Mouse (Mus musculus): ENCODE data around the gene Pkib. TPM values are rescaled to one million over a fixed set of nuclear protein-coding genes. Genes with fewer than 3 reads are reported as not detected.

The Pkib gene
- 56.1 TPM for polyA plus RNA-seq (2015; fragmentation: Illumina TruSeq; extraction: RNeasy Lipid Tissue Mini Kit (QIAGEN cat#74804); ENCODE audit: insufficient read depth, low replicate concordance)

DNA sequence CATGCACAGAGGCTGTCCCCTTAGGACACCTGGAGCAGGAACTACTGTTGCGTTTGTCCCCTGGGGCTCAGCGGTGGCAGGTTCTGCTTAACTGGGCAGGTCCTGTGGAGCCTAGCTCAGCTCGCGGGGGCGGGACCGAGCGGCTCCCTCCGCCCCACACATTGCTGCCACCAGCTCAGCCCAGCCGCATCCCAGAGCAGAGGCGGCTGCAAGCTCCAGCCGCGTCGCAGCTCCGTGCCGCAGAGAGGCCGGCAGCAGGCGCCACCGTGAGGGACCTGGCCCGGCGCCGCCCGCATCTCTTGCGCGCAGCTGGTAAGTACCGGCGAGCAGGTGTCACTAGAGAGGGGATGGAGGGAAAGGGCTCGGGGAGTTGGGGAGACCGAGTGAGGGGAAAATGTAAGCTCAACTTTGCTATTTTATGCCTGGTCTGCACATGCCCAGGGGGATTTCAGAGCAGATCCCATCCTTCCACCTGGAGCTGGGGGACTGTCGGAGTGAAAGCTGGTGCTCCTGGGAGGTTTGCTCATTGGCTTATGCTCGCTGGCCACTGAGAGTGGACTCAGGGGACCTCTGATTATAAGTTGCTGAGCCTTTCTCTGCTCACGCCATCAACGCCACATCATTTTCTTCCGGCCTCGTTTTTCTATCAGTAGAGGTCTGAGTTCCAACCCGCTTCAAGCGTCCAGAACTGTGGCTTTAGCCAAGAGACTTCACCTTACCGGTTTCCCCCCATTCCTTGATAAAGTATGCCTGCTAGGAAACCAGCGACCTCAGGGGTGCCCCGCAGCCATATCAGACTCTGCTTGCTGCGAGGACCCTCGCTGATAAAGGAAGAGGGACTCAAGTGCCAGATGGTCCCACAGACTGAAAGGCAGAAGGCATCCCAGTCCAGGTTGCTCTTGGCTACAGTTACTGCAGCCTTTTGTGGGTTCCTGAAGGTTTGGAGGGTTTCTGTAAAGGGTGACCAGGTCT, at the start of gene Pkib:
Gene Pkib (plus strand): TSS at position 86 of the 972 bp plus-strand sequence.

DNA sequence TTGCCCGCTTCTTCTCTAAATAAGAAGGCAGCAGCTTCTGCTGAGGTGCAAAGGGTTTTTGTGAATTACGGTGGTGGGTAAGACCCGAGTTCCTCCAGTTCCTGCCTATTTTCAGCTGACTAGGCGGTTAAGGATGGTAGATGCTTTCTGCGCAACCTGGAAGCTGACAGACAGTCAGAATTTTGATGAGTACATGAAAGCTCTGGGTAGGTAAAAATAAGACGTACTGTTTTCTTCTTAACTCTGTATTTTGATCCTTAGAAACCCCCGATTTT, 153.0 kb downstream of the Pkib start, which contains the start of gene Fabp7:
Gene Fabp7 (plus strand): TSS at position 6 of the 275 bp plus-strand sequence.

Other genes with a start within 250 kb of the Pkib start
- 18.4 TPM for gene Hsf2, start 145.6 kb upstream of the Pkib start, polyA plus RNA-seq (2015; fragmentation: Illumina TruSeq; extraction: RNeasy Lipid Tissue Mini Kit (QIAGEN cat#74804); ENCODE audit: insufficient read depth, low replicate concordance)
- 172 TPM for gene Serinc1, start 99.5 kb upstream of the Pkib start, polyA plus RNA-seq (2015; fragmentation: Illumina TruSeq; extraction: RNeasy Lipid Tissue Mini Kit (QIAGEN cat#74804); ENCODE audit: insufficient read depth, low replicate concordance)
- 11.9 TPM for gene Fabp7, start 152.9 kb downstream of the Pkib start, polyA plus RNA-seq (2015; fragmentation: Illumina TruSeq; extraction: RNeasy Lipid Tissue Mini Kit (QIAGEN cat#74804); ENCODE audit: insufficient read depth, low replicate concordance)
- gene Smpdl3a, start 162.4 kb downstream of the Pkib start, polyA plus RNA-seq (2015; fragmentation: Illumina TruSeq; extraction: RNeasy Lipid Tissue Mini Kit (QIAGEN cat#74804); ENCODE audit: insufficient read depth, low replicate concordance), result 130 TPM

Data from spleen, adult 10 weeks (tissue).